Mouse (Mus musculus) liver, adult (tissue): ENCODE measurements around the gene Tmem130.
"Not testable (repeated sequence)": the region's sequence is repeated elsewhere in the genome, so short reads cannot be mapped to it uniquely, and the experiment has no call there.

Source experiments
- GATA4 ChIP-seq: IDR thresholded peaks from 2 replicates; pipeline ENCODE4 v1.6.1; 2014; ENCODE audit warnings: mild to moderate bottlenecking, low read length; ENCODE audit not compliant: insufficient replicate concordance

The Tmem130 gene

DNA sequence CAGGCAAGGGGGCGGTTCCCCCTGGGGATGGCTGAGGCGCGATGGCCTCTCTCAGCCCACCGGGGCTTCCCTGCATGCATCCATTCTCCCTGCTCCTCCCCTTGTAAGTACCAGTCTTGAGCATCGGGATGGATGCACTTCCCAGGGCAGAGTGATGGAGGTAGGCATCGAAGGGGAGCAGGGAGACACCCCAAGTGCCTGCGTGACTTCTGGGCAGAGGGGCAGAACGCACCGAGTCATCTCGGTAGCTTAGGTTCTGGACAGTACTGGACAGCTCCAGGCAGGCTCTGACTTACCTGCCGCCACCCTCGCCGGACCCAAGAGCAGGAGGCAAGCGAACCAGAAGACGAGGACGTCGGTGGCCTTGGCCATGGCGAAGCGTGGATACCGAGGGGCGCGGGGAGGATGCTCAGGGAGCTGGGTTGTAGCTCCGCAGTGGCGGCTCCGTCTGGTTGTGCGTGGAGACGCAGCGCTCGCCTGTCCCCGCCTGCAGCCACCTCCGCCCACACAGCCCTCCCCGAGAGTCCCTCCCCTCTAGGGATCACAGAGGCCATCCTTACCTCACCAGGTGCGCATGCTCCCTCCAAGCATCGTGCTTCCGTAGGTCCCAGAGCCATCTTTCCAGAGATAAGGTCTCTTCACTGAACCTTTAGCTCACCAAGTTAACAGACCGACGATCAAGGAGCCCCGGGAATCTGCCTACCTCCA is at the start of gene Tmem130:
Gene Tmem130, minus strand, starts transcription at position 658 of the 708 bp plus-strand sequence.
- no peak for TF ChIP-seq GATA4

DNA sequence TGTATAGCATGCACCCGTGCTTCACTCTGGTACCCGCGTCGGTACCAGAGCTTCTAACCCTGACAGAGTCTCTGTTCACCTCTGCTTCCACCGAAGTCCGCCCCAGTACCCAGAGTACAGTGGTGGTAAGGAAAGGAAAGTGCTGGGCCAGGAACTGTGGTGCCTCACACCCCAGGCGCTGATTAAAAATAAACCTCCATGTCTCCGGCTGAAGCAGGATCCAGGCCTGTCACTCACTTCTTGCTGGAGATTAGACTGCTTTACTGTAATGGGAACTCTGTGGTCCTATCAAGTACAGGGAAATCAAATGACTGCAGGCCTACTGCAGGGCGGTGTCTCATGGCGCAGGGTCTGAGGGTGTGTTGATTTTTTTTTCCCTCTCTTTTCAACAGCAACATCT is 45.3 kb upstream of the Tmem130 start:
- no peak for TF ChIP-seq GATA4

DNA sequence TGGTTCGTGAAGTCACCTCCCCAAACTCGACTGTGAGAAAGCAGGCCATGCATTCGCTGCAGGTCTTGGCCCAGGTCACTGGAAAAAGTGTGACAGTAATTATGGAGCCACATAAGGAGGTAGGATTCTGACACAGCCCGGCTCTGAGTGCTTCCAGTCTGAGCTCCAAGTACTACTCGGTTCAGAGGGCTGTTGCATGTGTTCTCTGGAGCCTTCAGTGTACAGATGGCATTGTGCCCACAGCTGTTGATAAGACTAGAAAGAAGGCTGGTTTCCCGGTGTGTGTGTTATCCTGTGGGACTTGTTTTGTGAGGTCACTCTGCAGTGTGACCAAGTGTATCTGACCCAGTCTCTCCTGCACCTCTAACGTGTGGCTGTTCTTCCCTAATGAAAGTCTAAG is 42.6 kb upstream of the Tmem130 start:
- TF ChIP-seq GATA4 = no peak

DNA sequence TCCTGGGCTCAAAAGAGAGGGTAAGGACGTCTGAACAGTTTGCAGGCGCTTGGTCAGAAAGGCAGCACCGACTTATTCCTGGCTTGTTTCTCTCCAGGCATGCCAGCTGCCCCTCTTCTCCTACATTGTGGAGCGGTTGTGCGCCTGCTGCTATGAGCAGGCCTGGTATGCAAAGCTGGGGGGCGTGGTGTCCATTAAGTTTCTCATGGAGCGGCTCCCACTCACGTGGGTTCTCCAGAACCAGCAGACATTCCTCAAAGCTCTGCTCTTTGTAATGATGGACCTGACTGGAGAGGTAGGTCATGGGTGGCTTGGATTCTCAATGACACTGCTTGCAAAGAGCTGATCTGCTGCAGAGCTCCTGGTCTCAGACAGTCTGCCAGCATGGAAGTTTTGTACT is 41.4 kb upstream of the Tmem130 start:
- TF ChIP-seq GATA4 = no peak

DNA sequence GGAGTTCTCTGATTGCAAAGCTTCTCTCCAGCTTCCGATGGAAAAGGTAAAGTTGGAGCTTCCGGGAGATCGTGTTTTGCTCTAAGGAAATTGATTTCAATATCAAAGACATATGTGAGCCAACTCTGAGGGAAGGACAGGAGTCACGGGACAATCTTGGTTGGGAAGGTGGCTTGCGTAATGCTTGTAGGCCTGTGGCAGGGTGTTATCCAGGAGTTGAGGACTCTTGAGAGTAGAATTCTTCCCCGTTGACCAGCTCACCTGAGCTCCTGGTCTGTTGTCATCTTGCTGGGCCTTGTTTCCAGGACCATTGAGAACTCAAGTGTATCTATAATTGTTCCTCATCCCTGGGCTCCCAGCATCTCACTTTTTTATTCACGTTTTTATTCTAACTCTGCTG is 35.5 kb upstream of the Tmem130 start:
- TF ChIP-seq GATA4 = no peak

DNA sequence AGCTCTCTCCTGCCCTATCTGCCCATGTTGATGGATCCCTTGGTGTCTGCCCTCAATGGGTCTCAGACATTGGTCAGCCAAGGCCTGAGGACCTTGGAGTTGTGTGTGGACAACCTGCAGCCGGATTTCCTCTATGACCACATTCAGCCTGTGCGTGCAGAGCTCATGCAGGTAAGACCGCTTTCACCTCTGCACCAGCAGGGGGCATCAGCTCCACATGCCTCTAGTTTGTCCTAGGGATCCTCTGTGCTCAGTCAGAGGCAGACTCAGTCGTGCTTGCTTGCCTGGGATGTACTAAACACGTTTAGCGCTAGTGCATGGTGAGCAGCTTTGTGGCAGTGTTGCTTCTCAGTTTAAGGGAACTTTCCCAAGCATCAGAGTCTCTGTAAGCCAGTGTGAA is 33.1 kb upstream of the Tmem130 start:
- no peak for TF ChIP-seq GATA4

DNA sequence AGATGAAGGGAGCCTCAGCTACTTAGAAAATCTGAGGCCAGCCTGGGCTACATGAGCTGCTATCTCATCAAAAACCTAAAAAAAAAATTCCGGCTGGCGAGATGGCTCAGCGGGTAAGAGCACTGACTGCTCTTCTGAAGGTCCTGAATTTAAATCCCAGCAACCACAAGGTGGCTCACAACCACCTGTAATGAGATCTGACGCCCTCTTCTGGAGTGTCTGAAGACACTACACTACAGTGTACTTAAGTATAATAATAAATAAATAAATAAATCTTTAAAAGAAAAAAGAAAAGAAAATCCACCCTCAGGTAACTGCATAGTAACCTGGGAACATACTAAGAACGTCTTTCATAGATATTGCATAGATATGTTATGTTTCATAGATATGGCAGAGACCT is 31.8 kb upstream of the Tmem130 start:
- no peak for TF ChIP-seq GATA4

DNA sequence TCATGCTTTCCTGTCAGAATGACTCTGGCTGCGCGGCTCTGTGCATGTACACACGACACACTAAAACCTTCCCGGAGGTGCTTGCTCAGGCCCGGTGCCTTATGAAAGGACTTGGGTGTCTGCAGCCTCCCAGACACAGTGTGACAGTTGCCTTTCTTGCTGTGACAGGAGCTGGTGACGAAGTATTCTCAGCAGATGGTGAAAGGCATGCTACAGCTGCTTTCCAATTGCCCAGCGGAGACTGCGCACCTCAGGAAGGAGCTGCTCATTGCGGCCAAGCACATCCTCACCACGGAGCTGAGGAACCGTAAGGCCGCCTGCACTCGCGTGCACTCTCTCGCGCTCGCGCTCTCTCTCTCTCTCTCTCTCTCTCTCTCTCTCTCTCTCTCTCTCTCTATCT is 24.8 kb upstream of the Tmem130 start:
- no peak for TF ChIP-seq GATA4

DNA sequence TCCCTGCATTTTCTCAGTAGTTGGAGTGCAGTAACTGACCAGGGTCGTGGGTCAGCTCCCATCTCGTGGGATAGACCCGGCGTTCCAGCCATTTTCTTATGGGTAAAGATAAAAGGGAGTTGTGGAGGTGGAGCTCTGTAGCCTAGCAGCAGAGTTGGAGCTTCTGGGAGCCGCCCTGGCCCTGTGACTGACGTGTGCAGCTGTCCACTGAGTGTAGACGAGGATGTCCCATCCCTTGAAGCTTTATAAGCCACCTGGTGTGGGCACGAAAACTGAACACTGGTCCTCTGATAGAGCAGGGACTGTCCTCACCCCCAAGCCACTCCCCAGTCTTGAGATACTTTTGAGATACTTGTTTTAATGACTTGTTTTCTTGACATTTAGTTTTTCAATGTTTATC is 19.0 kb upstream of the Tmem130 start:
- TF ChIP-seq GATA4 = no peak

DNA sequence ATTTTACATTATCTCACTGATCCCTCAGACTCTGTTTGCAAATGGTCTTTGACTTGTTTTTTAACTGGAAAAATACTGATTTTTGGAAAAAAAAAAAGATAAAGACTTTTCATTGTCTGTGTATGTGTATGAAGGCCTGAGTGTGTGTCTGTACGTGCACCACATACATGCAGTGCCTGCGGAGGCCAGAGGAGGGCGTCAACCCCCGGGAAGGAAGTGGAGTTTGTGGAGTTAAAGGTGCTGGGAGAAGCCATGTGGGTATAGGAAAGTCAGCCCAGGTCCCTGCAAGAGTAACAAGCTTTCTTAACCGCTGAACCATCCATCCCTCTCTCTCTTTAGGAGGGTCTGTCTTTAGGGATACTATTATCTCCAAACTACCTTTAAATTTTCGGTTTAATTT is 11.6 kb upstream of the Tmem130 start:
- TF ChIP-seq GATA4 = no peak

DNA sequence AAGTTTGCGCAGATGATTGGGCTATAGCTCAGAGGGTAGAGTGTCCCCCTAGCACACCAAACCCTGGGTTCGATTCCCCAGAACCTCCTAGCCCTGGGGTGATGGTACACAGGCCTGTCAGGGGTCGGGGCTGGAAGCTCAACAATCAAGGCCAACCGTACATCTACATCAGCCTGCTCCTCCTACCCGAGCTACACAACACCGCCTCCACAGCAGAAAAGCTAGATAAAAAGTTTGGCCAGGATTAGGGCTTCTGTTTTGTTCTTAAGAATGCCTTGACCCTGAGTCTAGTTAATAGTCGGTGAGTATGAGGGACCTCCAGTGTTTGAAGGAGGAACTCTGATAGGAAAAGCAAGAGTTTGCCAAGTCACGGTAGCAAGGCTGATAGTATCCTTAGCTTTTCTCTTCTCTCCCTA is 7.5 kb upstream of the Tmem130 start:
- no peak for TF ChIP-seq GATA4

DNA sequence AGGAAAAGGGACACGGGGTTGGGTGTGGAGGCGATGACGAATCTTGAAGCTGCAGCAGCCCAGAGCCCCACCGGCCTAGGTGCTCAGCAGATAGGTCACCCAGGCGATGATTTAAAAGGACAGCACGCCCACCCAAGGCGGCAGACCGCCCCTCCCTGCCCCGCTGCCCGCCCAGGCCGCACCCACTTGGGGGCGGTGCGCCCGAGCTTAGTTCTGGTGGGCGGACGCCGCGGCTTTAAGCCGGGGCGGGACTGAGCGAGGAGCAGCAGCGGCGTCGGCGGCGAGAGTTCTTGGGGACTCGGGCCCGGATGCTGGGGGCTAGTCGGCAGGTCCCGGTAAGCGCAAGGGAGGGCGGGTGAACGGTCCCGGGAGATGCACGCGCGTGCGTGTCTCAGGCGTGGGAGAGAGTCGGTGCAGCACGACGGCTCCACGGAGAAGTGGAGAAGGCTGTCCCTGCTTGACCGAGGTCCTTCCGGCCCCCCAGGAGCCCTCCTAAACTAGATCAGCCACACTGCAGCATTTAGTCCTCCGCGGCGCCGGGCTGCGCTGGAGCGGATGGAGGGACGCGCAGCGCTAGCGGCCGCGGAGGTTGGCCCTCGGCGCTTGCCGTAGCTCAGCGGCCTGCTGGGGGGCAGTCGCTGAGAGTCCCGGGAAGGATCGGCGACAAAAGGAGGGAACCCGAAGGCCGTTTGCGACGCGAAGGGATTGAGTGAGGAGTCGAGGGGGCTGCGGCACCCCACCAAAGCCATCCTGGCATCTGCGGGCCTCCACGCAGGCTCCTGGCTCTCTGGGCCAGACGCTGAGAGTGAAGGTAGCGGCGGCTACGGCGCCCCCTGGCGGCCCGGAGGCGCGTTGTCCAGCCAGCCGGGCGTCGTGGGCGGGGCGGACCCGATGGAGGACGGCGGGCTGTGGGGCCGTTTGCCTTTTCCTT is 6.6 kb upstream of the Tmem130 start:
- no peak for TF ChIP-seq GATA4

DNA sequence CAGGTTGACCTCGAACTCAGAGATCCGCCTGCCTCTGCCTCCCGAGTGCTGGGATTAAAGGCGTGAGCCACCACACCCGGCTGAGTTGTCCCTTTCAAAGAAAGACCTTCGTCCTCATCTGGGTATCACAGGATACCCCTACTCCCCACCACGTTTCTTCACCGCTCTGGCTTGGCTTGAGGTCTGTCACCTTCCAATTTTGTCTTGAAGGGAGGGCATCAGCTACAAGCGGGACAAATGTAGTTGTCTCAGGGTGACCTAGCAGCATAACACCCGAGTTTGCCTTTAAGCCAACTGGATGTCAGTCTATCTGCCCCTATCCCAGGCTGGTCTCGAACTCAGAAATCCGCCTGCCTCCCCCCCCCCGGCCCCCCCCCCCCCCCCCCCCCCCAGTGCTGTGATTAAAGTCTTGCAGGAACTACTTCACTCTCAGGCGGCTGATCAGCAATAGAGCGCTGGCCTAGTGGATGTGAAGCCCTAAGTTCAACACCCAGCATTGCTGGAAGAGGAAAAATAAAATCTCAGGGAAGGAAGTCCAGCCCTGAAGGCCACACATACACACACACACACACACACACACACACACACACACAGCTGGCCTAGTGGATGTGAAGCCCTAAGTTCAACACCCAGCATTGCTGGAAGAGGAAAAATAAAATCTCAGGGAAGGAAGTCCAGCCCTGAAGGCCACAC is 5.6 kb upstream of the Tmem130 start, which contains the start of gene Trrap:
Gene Trrap, plus strand, starts transcription at position 627 of the 693 bp plus-strand sequence.
- TF ChIP-seq GATA4 = not testable (repeated sequence)

DNA sequence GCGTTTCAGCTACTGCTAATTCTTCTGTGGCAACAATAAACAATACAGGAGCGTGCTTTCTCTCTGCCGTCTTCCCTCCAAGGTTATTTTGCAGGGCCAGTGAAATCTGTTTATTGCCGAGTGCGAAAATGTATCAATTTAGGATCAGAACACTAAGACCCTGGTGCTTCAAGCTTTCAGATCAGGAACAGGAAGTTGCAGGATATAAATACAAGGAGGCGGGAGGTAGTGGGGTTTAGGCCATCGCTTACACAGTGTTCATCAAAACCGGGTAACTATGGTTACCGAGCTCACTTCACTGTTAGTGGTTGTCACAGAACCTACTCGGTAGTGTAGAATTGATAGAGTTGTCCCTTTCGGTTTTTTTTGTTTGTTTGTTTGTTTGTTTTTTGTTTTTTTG is 5.0 kb upstream of the Tmem130 start:
- TF ChIP-seq GATA4 = no peak

DNA sequence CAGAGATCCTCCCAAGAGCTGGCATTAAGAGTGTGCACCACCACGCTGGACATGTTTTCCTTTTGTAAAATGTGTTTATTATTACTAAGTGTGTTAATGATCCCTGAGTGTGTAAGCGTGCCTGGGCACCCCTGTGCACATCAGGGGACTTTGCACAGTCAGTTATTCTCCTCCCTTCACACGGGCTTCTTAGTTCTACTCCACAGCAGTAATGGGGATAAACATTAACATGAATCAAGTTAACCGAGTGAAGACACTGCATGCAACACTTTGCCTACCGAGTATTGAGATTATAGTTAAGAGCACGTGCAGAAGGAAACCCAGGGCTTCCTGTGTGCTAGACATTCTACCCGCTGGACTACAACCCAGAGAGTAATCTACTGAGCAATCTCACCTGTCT is 4.4 kb upstream of the Tmem130 start:
- no peak for TF ChIP-seq GATA4

DNA sequence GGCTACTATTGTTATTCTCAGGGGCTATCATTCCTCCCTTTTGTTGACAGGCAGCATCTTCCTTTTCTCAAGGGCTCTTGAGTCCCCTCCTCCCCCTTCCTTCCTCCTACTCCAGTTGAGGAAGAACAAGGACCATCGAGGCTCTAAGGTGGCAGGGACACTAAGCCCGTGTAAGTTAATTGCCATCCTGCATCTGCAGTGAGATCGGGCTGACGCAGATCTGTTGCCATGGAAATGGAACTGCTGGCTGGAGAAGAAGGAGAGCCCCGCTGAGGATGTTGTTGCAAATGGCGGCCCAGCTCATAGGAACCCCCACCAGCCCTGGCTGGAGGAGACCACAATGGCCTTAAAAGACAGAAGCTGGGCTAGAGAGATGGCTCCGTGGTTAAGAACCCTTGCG is 3.2 kb downstream of the Tmem130 start:
- no peak for TF ChIP-seq GATA4
